Mouse (Mus musculus): ENCODE data around the gene Otulin. TPM values are rescaled to one million over a fixed set of nuclear protein-coding genes. Genes with fewer than 3 reads are reported as not detected.
A peak's percentile ranks its signal among the peaks of the same experiment; 100 is the strongest.

Otulin gene
- polyA plus RNA-seq, 1 experiment from 2014 or later, result 46.1 TPM

DNA sequence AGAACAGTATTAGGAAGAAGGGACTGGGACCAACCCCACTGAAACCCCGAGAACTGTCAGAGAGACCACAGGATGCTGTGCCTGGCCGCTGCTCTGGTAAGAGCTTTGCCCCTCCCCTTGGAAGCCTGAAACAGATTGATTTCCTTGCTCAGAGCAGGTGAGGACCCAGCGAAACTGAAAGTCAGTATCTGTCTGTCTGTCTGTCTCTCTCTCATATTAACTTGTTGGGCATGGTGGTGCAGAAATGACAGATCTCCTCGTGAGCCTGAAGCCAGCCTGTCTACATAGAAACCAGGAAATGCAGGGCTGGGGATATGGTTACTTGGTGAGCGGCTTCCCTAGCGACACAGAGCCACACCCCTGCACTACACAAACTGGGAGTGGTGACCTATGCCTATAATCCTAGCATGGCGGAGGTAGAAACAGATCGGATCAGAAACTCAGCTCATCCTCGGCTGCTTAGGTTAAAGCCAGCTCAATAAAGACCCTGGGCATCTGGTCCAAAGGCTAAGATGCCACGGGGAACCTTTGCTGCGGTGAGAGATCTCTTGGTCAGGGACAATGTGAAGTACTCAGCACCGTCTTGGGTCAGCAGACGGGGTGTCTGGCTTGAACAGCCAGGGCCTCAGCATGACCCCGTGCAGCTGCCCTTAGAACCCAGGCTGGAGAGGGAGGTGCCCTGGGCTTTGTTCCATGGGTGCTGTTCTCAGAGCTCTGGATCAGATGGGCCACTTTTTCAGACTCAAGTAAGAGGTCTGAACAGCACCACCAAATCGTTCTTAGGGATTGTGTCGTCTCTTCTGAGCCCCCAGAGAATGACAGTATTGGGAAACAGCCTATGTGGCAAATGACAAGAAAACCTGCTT, 52.3 kb downstream of the Otulin start:
- WGBS, result 74% methylated on average over 16 of the region's 16 CpGs
- Histone ChIP-seq H3K27ac (ENCODE audit: low read depth) (no peak overlapping the region), H3K9me3 (ENCODE audit: control insufficient read depth, low read length) (no peaks in the 10 kb centered on the region), H3K4me1 (replicated peaks; ENCODE audit: control insufficient read depth, insufficient read depth, low read length) (no peaks in the 10 kb centered on the region), H3K4me3 (ENCODE audit: low read depth, low read length) (no peak overlapping the region), H3K36me3 (ENCODE audit: control insufficient read depth, insufficient read depth, low read length) (0 out of 2 replicates have a peak, but pooled peaks cover 9% of the 10 kb centered on the region), H3K27me3 (replicated peaks; ENCODE audit: control insufficient read depth, insufficient read depth, low read length) (no peaks in the 10 kb centered on the region), H3K4me2 (ENCODE audit: low read length) (no peak overlapping the region), H3K9ac (ENCODE audit: low read length) (no peak overlapping the region)
- ATAC-seq (replicated peaks; ENCODE audit: low FRiP score, low TSS enrichment, low read depth), result 0 out of 2 replicates have a peak, but pooled peaks have one; percentile 58
- DNase-seq (ENCODE audit: low spot score), result no peak

DNA sequence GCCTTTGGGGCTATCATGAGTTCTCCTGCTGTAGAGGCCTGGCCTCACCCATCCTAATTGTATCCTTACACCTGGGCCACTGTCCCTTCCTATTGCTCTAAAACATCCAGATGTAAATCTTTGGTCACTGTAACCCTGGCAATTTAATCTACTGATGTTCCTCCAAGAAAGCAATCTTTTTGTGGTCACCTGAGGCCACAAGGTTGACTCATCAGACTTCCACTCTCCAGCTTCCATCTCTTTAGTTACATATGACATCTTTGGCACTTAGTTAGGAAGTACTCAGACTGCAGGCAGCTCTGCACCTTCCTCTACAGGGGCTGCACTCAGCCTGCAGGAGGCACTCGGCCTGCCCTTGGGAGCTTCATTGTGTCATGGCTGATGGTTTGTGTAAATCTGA, 53.6 kb downstream of the Otulin start:
- Histone ChIP-seq H3K4me1 (replicated peaks; ENCODE audit: control insufficient read depth, insufficient read depth, low read length) (no peaks in the 10 kb centered on the region), H3K27me3 (replicated peaks; ENCODE audit: control insufficient read depth, insufficient read depth, low read length) (no peaks in the 10 kb centered on the region), H3K4me2 (ENCODE audit: low read length) (no peak overlapping the region), H3K4me3 (ENCODE audit: low read depth, low read length) (no peak overlapping the region), H3K36me3 (ENCODE audit: control insufficient read depth, insufficient read depth, low read length) (0 out of 2 replicates have a peak, but pooled peaks cover 5% of the 10 kb centered on the region), H3K9ac (ENCODE audit: low read length) (no peak overlapping the region), H3K9me3 (ENCODE audit: control insufficient read depth, low read length) (no peaks in the 10 kb centered on the region), H3K27ac (ENCODE audit: low read depth) (no peak overlapping the region)
- WGBS, result 81% methylated on average over 1 of the region's 1 CpGs
- ATAC-seq (replicated peaks; ENCODE audit: low FRiP score, low TSS enrichment, low read depth) (no peak), DNase-seq (ENCODE audit: low spot score) (no peak)

- 0 out of 2 replicates have a peak, but pooled peaks cover 5% of the 10 kb centered on the region for H3K36me3 ChIP-seq (ENCODE audit: control insufficient read depth, insufficient read depth, low read length)
- no peaks in the 10 kb centered on the region for H3K9me3 ChIP-seq (ENCODE audit: control insufficient read depth, low read length)
- H3K4me3 ChIP-seq (ENCODE audit: low read depth, low read length), result no peak overlapping the region
- DNase-seq (ENCODE audit: low spot score) (no peak), ATAC-seq (replicated peaks; ENCODE audit: low FRiP score, low TSS enrichment, low read depth) (no peak)
- WGBS, result 72% methylated on average over 3 of the region's 3 CpGs
- no peaks in the 10 kb centered on the region for H3K27me3 ChIP-seq (replicated peaks; ENCODE audit: control insufficient read depth, insufficient read depth, low read length)
- H3K4me1 ChIP-seq (replicated peaks; ENCODE audit: control insufficient read depth, insufficient read depth, low read length), result no peaks in the 10 kb centered on the region
- no peak overlapping the region for H3K9ac ChIP-seq (ENCODE audit: low read length)
- no peak overlapping the region for H3K27ac ChIP-seq (ENCODE audit: low read depth)
- H3K4me2 ChIP-seq (ENCODE audit: low read length), result no peak overlapping the region
Measured at GRCm38 (mm10) chr15:27575932-27576331, 54.6 kb downstream of the Otulin start.

GRCm38 (mm10) chr15:27574992-27575781, 55.3 kb downstream of the Otulin start:
- no peak overlapping the region for H3K27ac ChIP-seq (ENCODE audit: low read depth)
- no peak for ATAC-seq (replicated peaks; ENCODE audit: low FRiP score, low TSS enrichment, low read depth)
- 81% methylated on average over 8 of the region's 8 CpGs for WGBS

DNA sequence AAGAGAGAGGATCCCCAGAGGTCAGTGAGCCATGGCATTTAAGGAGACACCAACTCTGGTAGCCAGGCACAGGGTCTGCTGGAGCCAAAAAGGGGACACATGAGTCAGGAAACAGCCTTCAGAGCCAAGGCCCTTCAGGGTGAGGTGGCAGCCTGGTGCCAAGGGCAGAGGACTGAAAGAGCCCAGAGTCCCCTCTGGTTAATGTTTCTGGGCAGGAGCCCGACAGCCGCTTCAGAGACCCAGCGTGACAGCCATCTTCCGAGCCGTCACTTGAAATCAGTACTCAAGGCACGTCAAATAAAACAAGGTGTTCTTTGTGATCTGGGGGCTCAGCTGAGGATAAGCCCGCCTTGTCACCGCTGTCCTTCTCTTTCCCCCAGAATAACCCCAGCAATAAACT, 59.3 kb downstream of the Otulin start:
- Histone ChIP-seq H3K4me2 (ENCODE audit: low read length) (no peak overlapping the region), H3K36me3 (ENCODE audit: control insufficient read depth, insufficient read depth, low read length) (no peaks in the 10 kb centered on the region), H3K4me1 (replicated peaks; ENCODE audit: control insufficient read depth, insufficient read depth, low read length) (no peaks in the 10 kb centered on the region), H3K27ac (ENCODE audit: low read depth) (no peak overlapping the region), H3K27me3 (replicated peaks; ENCODE audit: control insufficient read depth, insufficient read depth, low read length) (no peaks in the 10 kb centered on the region), H3K4me3 (ENCODE audit: low read depth, low read length) (no peak overlapping the region), H3K9ac (ENCODE audit: low read length) (no peak overlapping the region), H3K9me3 (ENCODE audit: control insufficient read depth, low read length) (no peaks in the 10 kb centered on the region)
- DNase-seq (ENCODE audit: low spot score) (no peak), ATAC-seq (replicated peaks; ENCODE audit: low FRiP score, low TSS enrichment, low read depth) (no peak)
- 87% methylated on average over 8 of the region's 8 CpGs for WGBS

More at GRCm38 (mm10) chr15:27574992-27575781, 55.3 kb downstream of the Otulin start:
- Histone ChIP-seq H3K4me1 (replicated peaks; ENCODE audit: control insufficient read depth, insufficient read depth, low read length) (no peaks in the 10 kb centered on the region), H3K9me3 (ENCODE audit: control insufficient read depth, low read length) (no peaks in the 10 kb centered on the region), H3K4me3 (ENCODE audit: low read depth, low read length) (no peak overlapping the region), H3K9ac (ENCODE audit: low read length) (no peak overlapping the region), H3K36me3 (ENCODE audit: control insufficient read depth, insufficient read depth, low read length) (0 out of 2 replicates have a peak, but pooled peaks cover 5% of the 10 kb centered on the region), H3K4me2 (ENCODE audit: low read length) (no peak overlapping the region), H3K27me3 (replicated peaks; ENCODE audit: control insufficient read depth, insufficient read depth, low read length) (no peaks in the 10 kb centered on the region)
- no peak for DNase-seq (ENCODE audit: low spot score)

DNA sequence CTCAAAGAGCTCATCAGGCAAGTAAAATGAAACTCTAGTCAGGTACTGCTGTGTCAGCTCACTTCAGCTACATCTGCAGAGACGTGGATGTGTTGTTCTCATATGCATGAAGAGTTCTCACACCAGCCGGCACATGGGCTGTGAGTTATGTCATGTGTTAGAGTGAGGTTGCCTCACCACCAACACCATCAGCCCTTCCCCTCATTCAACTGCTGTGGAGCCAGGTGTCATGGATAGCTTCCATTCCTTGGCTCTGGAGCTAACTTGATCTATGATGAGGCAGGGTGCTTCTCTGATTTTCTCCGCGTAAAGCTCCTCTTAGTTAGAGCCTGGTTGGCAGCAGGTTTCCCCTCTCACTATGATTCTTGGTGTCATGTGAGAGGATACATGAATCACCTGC, 60.1 kb downstream of the Otulin start:
- no peaks in the 10 kb centered on the region for H3K27me3 ChIP-seq (replicated peaks; ENCODE audit: control insufficient read depth, insufficient read depth, low read length)
- DNase-seq (ENCODE audit: low spot score) (no peak), ATAC-seq (replicated peaks; ENCODE audit: low FRiP score, low TSS enrichment, low read depth) (no peak)
- no peak overlapping the region for H3K27ac ChIP-seq (ENCODE audit: low read depth)
- H3K4me1 ChIP-seq (replicated peaks; ENCODE audit: control insufficient read depth, insufficient read depth, low read length), result no peaks in the 10 kb centered on the region
- no peak overlapping the region for H3K4me3 ChIP-seq (ENCODE audit: low read depth, low read length)
- H3K36me3 ChIP-seq (ENCODE audit: control insufficient read depth, insufficient read depth, low read length), result no peaks in the 10 kb centered on the region
- no peak overlapping the region for H3K4me2 ChIP-seq (ENCODE audit: low read length)
- WGBS, result 92% methylated on average over 4 of the region's 4 CpGs
- H3K9ac ChIP-seq (ENCODE audit: low read length), result no peak overlapping the region
- H3K9me3 ChIP-seq (ENCODE audit: control insufficient read depth, low read length), result no peaks in the 10 kb centered on the region

- H3K27ac ChIP-seq (ENCODE audit: low read depth), result no peak overlapping the region
- ATAC-seq (replicated peaks; ENCODE audit: low FRiP score, low TSS enrichment, low read depth) (no peak), DNase-seq (ENCODE audit: low spot score) (no peak)
- no peaks in the 10 kb centered on the region for H3K9me3 ChIP-seq (ENCODE audit: control insufficient read depth, low read length)
- H3K27me3 ChIP-seq (replicated peaks; ENCODE audit: control insufficient read depth, insufficient read depth, low read length), result no peaks in the 10 kb centered on the region
- no peak overlapping the region for H3K9ac ChIP-seq (ENCODE audit: low read length)
- H3K4me1 ChIP-seq (replicated peaks; ENCODE audit: control insufficient read depth, insufficient read depth, low read length), result no peaks in the 10 kb centered on the region
- 91% methylated on average over 2 of the region's 2 CpGs for WGBS
- no peak overlapping the region for H3K4me3 ChIP-seq (ENCODE audit: low read depth, low read length)
- H3K4me2 ChIP-seq (ENCODE audit: low read length), result no peak overlapping the region
- H3K36me3 ChIP-seq (ENCODE audit: control insufficient read depth, insufficient read depth, low read length), result no peaks in the 10 kb centered on the region
Measured at GRCm38 (mm10) chr15:27569924-27570323, 60.6 kb downstream of the Otulin start.

DNA sequence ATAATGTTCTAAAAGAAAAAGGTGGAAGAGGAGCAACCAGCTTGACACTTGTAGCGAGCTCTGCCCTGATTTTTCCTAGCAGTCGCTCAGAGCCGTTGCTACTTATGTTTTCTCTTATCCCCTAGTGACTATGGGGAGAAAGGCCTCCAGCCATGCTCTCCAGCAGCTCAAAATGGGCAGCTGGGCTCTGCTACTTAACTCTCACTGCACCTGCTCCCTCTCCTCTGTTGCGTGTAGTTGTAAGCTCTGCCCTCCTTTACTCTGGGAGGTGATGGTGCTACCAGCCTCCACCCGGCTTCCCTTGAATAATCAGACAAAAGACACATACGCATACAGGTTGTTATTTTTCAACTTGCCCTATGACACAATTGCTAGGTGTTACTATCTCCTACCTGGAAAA, 62.1 kb downstream of the Otulin start:
- Histone ChIP-seq H3K9ac (ENCODE audit: low read length) (no peak overlapping the region), H3K9me3 (ENCODE audit: control insufficient read depth, low read length) (no peaks in the 10 kb centered on the region), H3K4me2 (ENCODE audit: low read length) (no peak overlapping the region), H3K4me3 (ENCODE audit: low read depth, low read length) (no peak overlapping the region), H3K27ac (ENCODE audit: low read depth) (no peak overlapping the region), H3K27me3 (replicated peaks; ENCODE audit: control insufficient read depth, insufficient read depth, low read length) (no peaks in the 10 kb centered on the region), H3K4me1 (replicated peaks; ENCODE audit: control insufficient read depth, insufficient read depth, low read length) (no peaks in the 10 kb centered on the region), H3K36me3 (ENCODE audit: control insufficient read depth, insufficient read depth, low read length) (no peaks in the 10 kb centered on the region)
- no peak for ATAC-seq (replicated peaks; ENCODE audit: low FRiP score, low TSS enrichment, low read depth)
- no peak for DNase-seq (ENCODE audit: low spot score)
- WGBS, result 88% methylated on average over 6 of the region's 6 CpGs

Measured in intestine, embryonic 14.5 days (tissue).